Mouse (Mus musculus) heart, embryonic 12.5 days (tissue): Measurements from ENCODE around the gene Fbln1. TPM values are rescaled to one million over a fixed set of nuclear protein-coding genes. Genes with fewer than 3 reads are reported as not detected.
A peak's percentile ranks its signal among the peaks of the same experiment; 100 is the strongest.
"Not testable (repeated sequence)": the region's sequence is repeated elsewhere in the genome, so short reads cannot be mapped to it uniquely, and the experiment has no call there.

Experiments
- ATAC-seq: fragments of 200-750 bp; cut with Nextera tagmentation; 2 replicates; pipeline ENCODE4 v1.8.0; 2017; ENCODE audit warnings: moderate TSS enrichment, moderate library complexity; ENCODE audit not compliant: insufficient number of reproducible peaks, low FRiP score
- H3K27ac ChIP-seq: fragments of 300-500 bp; sonication (generic); 2 replicates; pipeline ENCODE4 v1.5.1; 2016; ENCODE audit warnings: mild to moderate bottlenecking, moderate library complexity; ENCODE audit not compliant: poor library complexity, severe bottlenecking
- H3K27me3 ChIP-seq: fragments of 300-500 bp; sonication (generic); replicated peaks from 2 replicates; pipeline ENCODE4 v1.6.1; 2016; ENCODE audit warnings: mild to moderate bottlenecking, moderate library complexity
- H3K36me3 ChIP-seq: fragments of 300-500 bp; sonication (generic); 2 replicates; pipeline ENCODE4 v1.6.1; 2016; ENCODE audit warnings: mild to moderate bottlenecking, moderate library complexity
- H3K4me1 ChIP-seq: fragments of 300-500 bp; sonication (generic); replicated peaks from 2 replicates; pipeline ENCODE4 v1.6.1; 2016; ENCODE audit warnings: mild to moderate bottlenecking
- H3K4me2 ChIP-seq: fragments of 300-500 bp; sonication (generic); 2 replicates; pipeline ENCODE4 v1.6.1; 2016; ENCODE audit warnings: mild to moderate bottlenecking, moderate library complexity
- H3K4me3 ChIP-seq: fragments of 300-500 bp; sonication (generic); 2 replicates; pipeline ENCODE4 v1.5.1; 2016; ENCODE audit warnings: mild to moderate bottlenecking
- H3K9ac ChIP-seq: fragments of 300-500 bp; sonication (generic); 2 replicates; pipeline ENCODE4 v1.6.1; 2016; ENCODE audit warnings: mild to moderate bottlenecking, moderate library complexity
- H3K9me3 ChIP-seq: fragments of 300-500 bp; sonication (generic); replicated peaks from 2 replicates; pipeline ENCODE4 v1.6.1; 2016; ENCODE audit warnings: mild to moderate bottlenecking, moderate library complexity
- WGBS: fragments of 180-500 bp; shearing (Covaris S2); methylation state at CpG from one replicate; pipeline ENCODE4 v1.1.7; 2016; 5-methylcytosine and 5-hydroxymethylcytosine counted together
- polyA plus RNA-seq: library from polyadenylated mRNA; unstranded; fragments of >200 nt; fragmentation: Nextera tagmentation; extraction: Ambion mirVana; gene quantifications from 2 replicates; pipeline ENCODE4 v1.2.1, GENCODE M21; 2016

Fbln1 gene
- polyA plus RNA-seq, 1 experiment from 2014 or later, result 142 TPM

- peaks cover 48% of the 10 kb centered on the region for H3K27me3 ChIP-seq
- no peaks in the 10 kb centered on the region for H3K4me1 ChIP-seq
- H3K4me3 ChIP-seq, result no peak overlapping the region
- H3K9me3 ChIP-seq, result 0 out of 2 replicates have a peak, but pooled peaks cover 4% of the 10 kb centered on the region
- H3K27ac ChIP-seq, result no peak overlapping the region
- ATAC-seq, result no peak
- 63% methylated on average over 14 of the region's 14 CpGs for WGBS
- no peak overlapping the region for H3K9ac ChIP-seq
- H3K36me3 ChIP-seq, result no peaks in the 10 kb centered on the region
- no peak overlapping the region for H3K4me2 ChIP-seq
These were observed 110.8 kb downstream of the Fbln1 start for GRCm38 (mm10) chr15:85316342-85317140.

GRCm38 (mm10) chr15:85319924-85320668, 114.3 kb downstream of the Fbln1 start:
- no peaks in the 10 kb centered on the region for H3K36me3 ChIP-seq
- H3K27me3 ChIP-seq, result peaks cover 24% of the 10 kb centered on the region
- H3K9me3 ChIP-seq, result peaks cover 4% of the 10 kb centered on the region; the same call in 1 of the 2 replicates
- no peak overlapping the region for H3K4me2 ChIP-seq
- H3K9ac ChIP-seq, result no peak overlapping the region
- H3K4me1 ChIP-seq, result no peaks in the 10 kb centered on the region
- H3K27ac ChIP-seq, result no peak overlapping the region
- ATAC-seq, result no peak
- H3K4me3 ChIP-seq, result no peak overlapping the region
- WGBS, result 57% methylated on average over 11 of the region's 11 CpGs

- Histone ChIP-seq H3K4me3 (no peak overlapping the region), H3K4me1 (peaks cover 5% of the 10 kb centered on the region), H3K9ac (no peak overlapping the region), H3K4me2 (no peak overlapping the region), H3K27me3 (0 out of 2 replicates have a peak, but pooled peaks cover 3% of the 10 kb centered on the region), H3K36me3 (no peaks in the 10 kb centered on the region), H3K27ac (no peak overlapping the region), H3K9me3 (peaks cover 4% of the 10 kb centered on the region; the same call in 1 of the 2 replicates)
- no peak for ATAC-seq
- WGBS, result 88% methylated on average over 4 of the region's 4 CpGs
These were observed 117.5 kb downstream of the Fbln1 start for GRCm38 (mm10) chr15:85323214-85323613.

DNA sequence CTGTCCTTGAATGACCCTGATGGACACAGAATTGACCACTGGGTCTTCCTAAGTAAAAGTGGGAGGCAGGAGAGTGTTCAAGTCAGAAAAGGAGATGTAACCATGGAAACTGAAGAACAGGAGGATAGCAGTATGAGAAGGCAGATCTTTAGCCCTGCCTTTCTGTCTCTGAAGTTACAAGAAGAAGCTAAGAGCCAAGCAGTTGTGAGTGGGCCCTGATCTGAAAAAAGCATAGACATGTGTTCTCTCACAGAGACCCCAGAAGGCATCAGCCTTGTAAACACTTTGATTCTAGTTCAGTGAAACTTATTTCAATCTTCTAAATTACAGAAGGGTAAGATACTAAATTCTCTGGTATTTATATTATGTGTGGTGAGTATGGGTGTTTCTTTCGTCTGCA, 118.7 kb downstream of the Fbln1 start:
- Histone ChIP-seq H3K36me3 (no peaks in the 10 kb centered on the region), H3K4me2 (no peak overlapping the region), H3K27ac (no peak overlapping the region), H3K27me3 (no peaks in the 10 kb centered on the region), H3K9me3 (peaks cover 6% of the 10 kb centered on the region; the same call in 1 of the 2 replicates), H3K4me1 (peaks cover 5% of the 10 kb centered on the region), H3K9ac (no peak overlapping the region), H3K4me3 (no peak overlapping the region)
- ATAC-seq, result no peak
- WGBS, result 86% methylated on average over 1 of the region's 1 CpGs

DNA sequence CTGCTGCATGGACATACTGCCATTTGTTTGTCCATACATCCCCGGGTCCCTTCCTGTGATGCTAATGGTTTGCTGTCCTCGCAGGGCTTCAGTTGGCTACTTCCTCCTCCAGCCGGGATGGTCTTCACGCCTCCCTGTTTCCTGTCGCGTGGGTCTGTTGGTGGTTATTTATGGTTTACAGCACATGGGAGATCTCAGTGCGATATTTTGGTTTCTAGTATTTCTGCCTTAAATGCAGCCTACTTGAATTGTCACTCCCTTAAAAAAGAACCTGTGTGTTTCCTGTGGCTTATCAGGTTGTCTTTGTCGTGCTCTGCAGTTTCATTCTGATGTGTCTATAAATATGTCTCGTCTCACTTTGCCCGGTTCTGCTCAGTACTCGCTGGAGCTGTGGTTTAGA, 122.1 kb downstream of the Fbln1 start:
- H3K4me3 ChIP-seq, result no peak overlapping the region

GRCm38 (mm10) chr15:85328455-85328854, 122.7 kb downstream of the Fbln1 start:
- H3K9ac ChIP-seq, H3K36me3 ChIP-seq, H3K4me3 ChIP-seq, H3K4me1 ChIP-seq, H3K4me2 ChIP-seq, ATAC-seq, H3K27ac ChIP-seq, H3K9me3 ChIP-seq, H3K27me3 ChIP-seq: not testable (repeated sequence)
- WGBS, result 67% methylated on average over 2 of the region's 2 CpGs

More for the DNA sequence above, 122.1 kb downstream of the Fbln1 start:
- H3K4me1 ChIP-seq, result peaks cover 5% of the 10 kb centered on the region
- no peaks in the 10 kb centered on the region for H3K36me3 ChIP-seq
- WGBS, result 28% methylated on average over 11 of the region's 11 CpGs
- no peak overlapping the region for H3K9ac ChIP-seq
- no peaks in the 10 kb centered on the region for H3K27me3 ChIP-seq
- H3K4me2 ChIP-seq, result peak overlapping the region; percentile 48
- H3K9me3 ChIP-seq, result 0 out of 2 replicates have a peak, but pooled peaks cover 2% of the 10 kb centered on the region
- no peak overlapping the region for H3K27ac ChIP-seq
- no peak for ATAC-seq

GRCm38 (mm10) chr15:85329096-85329495, 123.3 kb downstream of the Fbln1 start:
- peaks cover 5% of the 10 kb centered on the region for H3K4me1 ChIP-seq
- no peak overlapping the region for H3K4me3 ChIP-seq
- H3K4me2 ChIP-seq, result no peak overlapping the region
- no peaks in the 10 kb centered on the region for H3K27me3 ChIP-seq
- no peaks in the 10 kb centered on the region for H3K36me3 ChIP-seq
- no peak overlapping the region for H3K27ac ChIP-seq
- ATAC-seq, result no peak
- WGBS, result 85% methylated on average over 5 of the region's 5 CpGs
- H3K9me3 ChIP-seq, result 0 out of 2 replicates have a peak, but pooled peaks cover 2% of the 10 kb centered on the region
- no peak overlapping the region for H3K9ac ChIP-seq

DNA sequence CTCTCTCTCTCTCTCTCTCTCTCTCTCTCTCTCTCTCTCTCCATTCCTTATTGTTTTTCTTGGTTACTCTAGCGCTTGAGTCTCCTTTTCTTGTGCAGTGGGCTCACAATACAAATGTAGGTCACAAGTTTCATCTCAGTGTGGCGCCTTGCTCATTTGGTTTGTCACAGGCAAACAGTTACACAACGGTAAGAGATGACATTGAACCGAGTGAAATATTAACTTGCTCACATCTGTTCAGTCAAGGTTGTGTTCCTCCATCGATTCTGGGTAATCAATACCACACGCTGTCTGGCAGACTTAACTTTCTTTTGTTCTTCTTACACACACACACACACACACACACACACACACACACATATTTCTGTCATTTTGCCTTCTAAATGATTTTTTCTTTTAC, 124.3 kb downstream of the Fbln1 start:
- H3K36me3 ChIP-seq, result no peaks in the 10 kb centered on the region
- no peak overlapping the region for H3K9ac ChIP-seq
- WGBS, result 90% methylated on average over 6 of the region's 6 CpGs
- 0 out of 2 replicates have a peak, but pooled peaks cover 2% of the 10 kb centered on the region for H3K9me3 ChIP-seq
- H3K27ac ChIP-seq, result no peak overlapping the region
- peaks cover 5% of the 10 kb centered on the region for H3K4me1 ChIP-seq
- no peaks in the 10 kb centered on the region for H3K27me3 ChIP-seq
- no peak for ATAC-seq
- H3K4me3 ChIP-seq, result no peak overlapping the region
- no peak overlapping the region for H3K4me2 ChIP-seq

- H3K36me3 ChIP-seq, ATAC-seq, H3K9me3 ChIP-seq, H3K27ac ChIP-seq, H3K9ac ChIP-seq, H3K27me3 ChIP-seq, H3K4me3 ChIP-seq, H3K4me2 ChIP-seq: not testable (repeated sequence)
- WGBS, result 88% methylated on average over 6 of the region's 6 CpGs
- peaks cover 14% of the 10 kb centered on the region for H3K4me1 ChIP-seq
These were observed 127.8 kb downstream of the Fbln1 start for GRCm38 (mm10) chr15:85333511-85333910.

DNA sequence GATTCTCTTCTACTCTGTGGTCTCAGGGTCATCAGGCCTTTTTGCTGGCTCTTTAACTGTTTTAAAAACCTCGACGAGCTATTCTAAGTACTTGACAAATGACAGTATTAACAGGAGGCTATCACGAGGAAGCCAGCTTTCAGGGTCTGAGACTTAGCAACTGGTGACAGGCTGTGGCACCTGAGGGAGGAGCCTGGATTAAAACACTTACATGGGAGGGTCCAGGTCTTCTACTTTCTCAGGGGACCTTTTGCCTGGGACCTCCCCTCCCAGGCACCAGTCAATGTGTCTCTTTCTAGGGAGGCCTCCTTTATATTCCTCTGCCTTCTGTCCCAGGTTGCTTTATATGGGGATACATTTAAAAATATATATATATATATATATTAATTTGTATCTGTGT, 128.5 kb downstream of the Fbln1 start:
- Histone ChIP-seq H3K4me2 (no peak overlapping the region), H3K4me1 (peaks cover 18% of the 10 kb centered on the region), H3K9ac (no peak overlapping the region), H3K27me3 (no peaks in the 10 kb centered on the region), H3K27ac (no peak overlapping the region), H3K36me3 (no peaks in the 10 kb centered on the region; the same call in 1 of the 2 replicates), H3K4me3 (no peak overlapping the region), H3K9me3 (no peaks in the 10 kb centered on the region)
- no peak for ATAC-seq
- 47% methylated on average over 3 of the region's 3 CpGs for WGBS

DNA sequence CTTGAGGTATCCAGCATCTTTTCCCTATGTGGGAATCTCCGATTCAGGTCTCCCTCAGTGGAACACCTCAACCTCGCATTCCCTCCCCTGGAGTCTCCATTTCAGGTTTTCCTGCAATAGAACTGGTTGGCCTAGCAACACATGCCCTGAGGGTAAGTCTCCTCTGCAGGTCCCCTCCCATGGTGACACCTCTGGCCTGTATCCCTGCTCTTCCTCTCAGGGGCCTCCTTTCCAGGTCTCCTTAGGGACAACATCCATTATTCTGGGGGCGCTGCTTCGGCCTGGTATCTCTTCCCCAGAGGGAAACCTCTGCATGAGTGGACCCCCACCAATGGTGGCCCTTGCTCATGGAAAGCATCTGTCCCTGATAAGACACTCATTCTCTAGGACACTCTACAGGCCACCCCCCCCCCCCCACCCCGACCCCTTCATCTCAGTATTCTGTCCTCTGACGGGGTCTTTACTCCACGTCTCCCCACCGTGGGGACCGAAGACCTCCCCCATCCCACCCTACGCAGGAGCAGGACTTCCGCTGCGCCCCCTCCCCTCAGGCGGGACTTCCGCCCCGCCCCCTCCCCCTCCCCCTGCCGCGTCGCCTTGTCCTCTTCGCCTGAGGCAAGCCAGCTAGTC, 130.0 kb downstream of the Fbln1 start, which contains the start of gene Atxn10:
Gene Atxn10 (plus strand): TSS at position 575 of the 630 bp plus-strand sequence.
- Histone ChIP-seq H3K36me3 (no peaks in the 10 kb centered on the region; the same call in 1 of the 2 replicates), H3K27ac (peak within 1 kb of the TSS; percentile 97), H3K4me2 (peak within 1 kb of the TSS; percentile 68), H3K9ac (peak within 1 kb of the TSS; percentile 95), H3K4me3 (peak within 1 kb of the TSS; percentile 93), H3K27me3 (no peaks in the 10 kb centered on the region), H3K9me3 (no peaks in the 10 kb centered on the region), H3K4me1 (peaks cover 18% of the 10 kb centered on the region)
- WGBS, result 12% methylated on average over 13 of the region's 19 CpGs
- no peak for ATAC-seq
